Mouse (Mus musculus) lung, postnatal 36 days (tissue): ENCODE results near the gene Ripply2.

Source experiments
- DNase-seq: peaks from one replicate; pipeline ENCODE4 v3.0.0; 2022; ENCODE audit warnings: mixed read lengths

Ripply2 gene

DNA sequence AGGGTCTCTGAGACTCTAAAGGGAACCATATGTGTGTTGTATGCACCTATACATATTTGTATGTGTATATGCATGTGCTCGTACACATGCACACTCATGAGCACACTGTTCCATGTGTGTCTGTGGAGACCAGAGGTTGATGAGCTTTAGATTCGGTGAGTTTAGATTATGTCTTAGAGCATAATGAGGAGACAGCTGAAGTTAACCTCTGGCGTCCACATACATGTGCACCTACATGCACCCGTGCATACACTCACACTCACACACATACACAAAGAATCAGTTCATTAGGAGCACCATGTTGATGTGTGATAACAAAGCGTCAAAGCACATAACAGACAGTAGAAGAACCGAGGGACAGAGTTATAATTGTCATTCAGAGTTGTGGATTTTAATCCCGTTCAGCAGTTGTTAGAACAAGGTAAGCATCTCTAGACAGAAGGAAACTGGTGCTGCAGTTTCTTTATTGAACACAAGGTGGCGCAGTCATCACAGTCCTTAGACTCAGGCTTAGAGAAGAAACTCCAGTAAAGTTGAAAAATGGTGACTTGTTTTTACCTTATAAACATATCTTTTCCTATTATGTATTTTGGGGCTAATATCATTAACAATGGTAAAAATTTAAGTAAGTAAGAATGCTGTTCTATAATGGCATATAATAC lies 12.2 kb downstream of the Ripply2 start:
- peak; percentile 82 for DNase-seq

DNA sequence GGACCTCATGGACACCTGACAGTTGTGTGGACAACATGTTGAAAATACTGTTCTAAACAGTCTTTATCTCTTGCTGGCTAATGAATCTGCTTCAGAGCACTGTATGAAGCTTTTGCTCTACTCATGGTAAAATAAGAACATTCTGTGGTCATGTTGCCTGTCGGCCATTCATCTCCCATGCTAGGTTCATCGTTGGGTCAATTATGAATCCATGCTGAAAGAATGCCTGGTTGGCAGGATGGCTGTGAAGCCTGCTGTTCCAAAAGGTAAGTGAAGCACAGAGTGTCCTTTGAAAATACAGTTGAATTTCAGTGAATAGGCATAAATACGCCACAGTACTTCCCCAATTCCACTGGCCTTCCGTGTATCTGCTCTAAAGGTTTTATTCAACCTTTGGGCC lies 16.9 kb downstream of the Ripply2 start:
- DNase-seq: no peak

DNA sequence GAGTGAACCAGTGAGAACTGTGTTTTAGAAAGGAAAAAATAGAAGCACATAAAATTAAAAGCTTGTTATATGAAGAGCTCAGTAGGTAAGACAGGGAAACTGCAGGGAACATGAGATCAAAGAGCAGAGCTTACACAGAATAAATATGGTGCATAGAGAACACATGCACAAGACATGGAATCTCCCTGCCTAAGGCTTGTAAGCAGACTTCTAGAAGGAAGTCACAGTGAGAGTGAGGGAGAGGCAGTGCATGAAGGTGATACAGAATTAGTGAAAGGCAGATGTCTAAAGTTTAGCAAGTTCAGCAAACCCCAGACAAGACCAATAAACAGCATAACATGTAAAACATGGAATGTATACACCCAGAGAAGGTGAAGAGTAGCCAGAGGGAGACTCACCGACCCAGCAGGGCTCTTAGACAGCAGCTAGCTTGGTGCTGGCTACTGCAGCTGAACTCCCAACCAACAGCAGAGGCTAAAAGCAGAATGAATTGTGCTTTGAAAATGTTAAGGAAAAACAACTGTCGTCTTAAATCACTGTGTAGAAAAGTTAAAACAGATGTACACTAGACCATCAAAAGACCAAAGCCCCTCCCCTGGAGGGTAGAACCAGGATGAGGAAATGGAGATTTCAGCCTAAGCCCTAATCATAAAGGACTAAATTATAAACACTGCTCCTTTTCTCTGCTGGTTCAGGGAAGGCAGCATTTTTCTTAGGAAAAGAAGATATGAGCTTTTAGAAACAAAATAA lies 19.7 kb downstream of the Ripply2 start:
- DNase-seq: no peak

DNA sequence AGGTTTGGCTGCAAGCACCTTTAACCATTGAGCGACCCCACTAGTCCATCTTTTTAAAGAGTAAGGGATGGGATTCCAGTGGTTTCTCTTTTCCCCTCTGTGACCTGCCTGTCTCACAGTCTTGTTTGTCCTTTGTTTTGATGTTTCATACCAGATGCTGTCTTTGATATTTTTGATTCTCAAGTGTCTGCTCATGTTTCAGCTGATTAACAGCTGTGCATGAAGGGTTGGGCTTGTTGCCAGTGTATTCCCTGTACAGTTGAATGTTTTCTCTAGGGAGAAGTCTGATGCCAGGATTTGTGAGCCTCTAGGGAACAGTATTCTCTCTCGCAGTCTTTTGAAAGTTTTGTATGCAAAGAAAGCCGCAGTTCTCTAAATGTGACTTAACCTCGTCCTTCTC lies 34.1 kb downstream of the Ripply2 start:
- peak; percentile 62 for DNase-seq

DNA sequence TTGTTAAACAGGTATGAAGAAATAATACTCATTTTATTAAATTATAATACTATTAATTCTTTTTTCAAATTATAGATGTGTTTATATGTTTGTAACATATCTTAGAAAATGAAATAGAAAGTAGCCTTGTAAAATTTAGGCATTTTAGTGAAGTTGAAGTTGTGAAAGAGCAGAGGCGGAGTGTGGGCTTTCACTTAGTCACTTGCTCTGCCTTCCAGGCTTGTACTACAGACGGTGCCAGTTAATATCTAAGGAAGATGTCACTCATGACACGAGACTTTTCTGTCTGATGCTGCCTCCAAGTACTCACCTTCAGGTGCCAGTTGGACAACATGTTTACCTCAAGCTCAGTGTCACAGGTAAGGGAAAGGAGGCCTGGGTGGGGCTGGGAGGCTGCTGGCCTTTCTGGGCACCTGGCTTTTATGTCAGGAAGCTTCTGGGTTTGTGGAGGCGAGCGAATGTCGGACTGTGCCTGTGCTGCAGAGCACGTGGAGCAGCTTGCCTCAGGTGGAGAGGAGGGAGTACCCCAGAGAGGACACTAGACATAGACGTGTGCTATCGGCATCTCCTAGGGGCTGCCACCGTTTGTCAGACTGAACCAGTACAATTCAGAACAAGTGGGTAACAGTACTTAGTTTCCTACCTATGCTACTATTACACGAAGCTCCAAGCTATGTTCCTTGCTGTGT lies 40.4 kb downstream of the Ripply2 start:
- no peak for DNase-seq

DNA sequence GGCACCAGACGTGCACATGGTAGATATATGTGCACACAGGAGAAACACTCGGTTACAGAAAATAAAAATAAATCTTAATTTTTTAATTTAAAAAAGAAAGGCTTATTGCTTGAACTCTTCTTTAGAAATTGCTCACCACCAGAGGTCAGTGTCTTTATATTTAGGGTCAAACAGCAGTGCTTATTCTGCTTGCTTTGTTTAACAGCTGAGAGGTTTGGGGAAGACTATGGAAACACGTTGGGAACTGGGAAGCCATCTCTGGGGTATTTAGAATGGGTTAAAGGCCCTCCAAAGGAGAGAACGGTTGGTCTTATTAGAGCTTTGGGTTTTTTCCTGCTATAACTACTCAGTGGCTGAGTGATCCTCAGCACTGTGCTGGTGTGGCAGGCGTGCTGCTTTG lies 47.0 kb downstream of the Ripply2 start:
- DNase-seq: no peak

DNA sequence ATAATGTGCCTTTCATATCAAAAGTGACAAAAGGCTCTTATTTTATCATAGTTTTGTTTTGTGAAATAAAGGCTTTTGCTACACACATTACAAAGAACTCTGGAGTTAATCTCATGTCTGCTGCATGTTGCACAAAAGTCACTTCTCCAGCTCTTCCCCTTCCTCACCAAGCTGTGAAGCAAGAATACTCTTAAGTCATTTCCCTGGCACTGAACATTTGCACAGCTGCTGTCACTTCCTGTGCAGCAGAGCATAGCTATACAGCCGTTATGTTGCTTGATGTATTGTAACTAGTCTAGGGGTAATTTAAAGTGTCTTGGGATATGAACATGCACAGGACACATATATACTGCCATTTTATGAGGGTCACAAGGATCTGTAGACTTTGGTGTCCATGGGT lies 52.8 kb downstream of the Ripply2 start:
- DNase-seq: no peak
